Mouse (Mus musculus) cortical plate, adult 2 months (tissue): ENCODE measurements around the gene Micu1.

Source experiments
- CTCF ChIP-seq: fragments of 200-500 bp; IDR thresholded peaks from 2 replicates; pipeline ENCODE4 v1.5.1; 2011; ENCODE audit warnings: mild to moderate bottlenecking, control low read depth, low read length; ENCODE audit not compliant: insufficient read depth; ENCODE audit errors: extremely low read depth
- POLR2A ChIP-seq: fragments of 200-500 bp; IDR thresholded peaks from 2 replicates; pipeline ENCODE4 v1.6.1; 2011; ENCODE audit warnings: mild to moderate bottlenecking, low read length, control low read depth; ENCODE audit not compliant: insufficient read depth; ENCODE audit errors: extremely low read depth

DNA sequence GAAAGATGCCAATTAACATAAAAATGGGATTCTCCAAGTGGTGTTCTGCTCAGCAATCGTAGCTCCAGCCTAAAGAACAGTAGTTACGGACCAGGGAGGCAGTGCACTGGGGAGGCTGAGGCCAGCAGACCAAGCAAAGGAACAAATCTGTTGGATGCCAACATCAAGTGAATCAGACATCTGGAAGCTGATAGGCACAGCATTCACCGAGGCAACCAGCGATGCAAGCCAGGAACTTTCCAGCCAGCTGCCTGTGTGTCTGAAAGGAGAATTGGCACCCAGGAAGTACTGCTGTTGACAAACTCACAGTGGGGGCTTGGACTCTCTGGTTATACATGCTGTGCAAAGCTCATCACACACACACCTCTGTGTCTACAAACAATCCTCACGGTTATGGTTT, 84.0 kb downstream of the Micu1 start:
- no peak for TF ChIP-seq POLR2A
- no peak for TF ChIP-seq CTCF
